Mouse (Mus musculus) heart, embryonic 16.5 days (tissue): ENCODE measurements around the gene Psmd13. TPM values are rescaled to one million over a fixed set of nuclear protein-coding genes. Genes with fewer than 3 reads are reported as not detected.

ENCODE experiments used
- ATAC-seq: fragments of 200-750 bp; cut with Nextera tagmentation; replicated peaks from 2 replicates; pipeline ENCODE4 v1.8.0; 2017; ENCODE audit warnings: moderate number of reproducible peaks; ENCODE audit not compliant: insufficient read depth, low FRiP score; ENCODE audit errors: extremely low read depth
- H3K27ac ChIP-seq: fragments of 300-500 bp; sonication (generic); 2 replicates; pipeline ENCODE4 v1.5.1; 2014; ENCODE audit warnings: mild to moderate bottlenecking, low read length, control low read depth, moderate library complexity
- H3K27me3 ChIP-seq: fragments of 300-500 bp; sonication (generic); 2 replicates; pipeline ENCODE4 v1.6.1; 2014; ENCODE audit warnings: low read length, mixed read lengths; ENCODE audit not compliant: control insufficient read depth, insufficient read depth
- H3K36me3 ChIP-seq: fragments of 300-500 bp; sonication (generic); 2 replicates; pipeline ENCODE4 v1.6.1; 2014; ENCODE audit not compliant: control insufficient read depth, insufficient read depth
- H3K4me1 ChIP-seq: fragments of 300-500 bp; sonication (generic); 2 replicates; pipeline ENCODE4 v1.6.1; 2014; ENCODE audit warnings: low read length, mixed read lengths; ENCODE audit not compliant: control insufficient read depth, insufficient read depth
- H3K4me2 ChIP-seq: fragments of 300-500 bp; sonication (generic); 2 replicates; pipeline ENCODE4 v1.6.1; 2014; ENCODE audit warnings: low read depth, mild to moderate bottlenecking, control low read depth, low read length
- H3K4me3 ChIP-seq: fragments of 300-500 bp; sonication (generic); 2 replicates; pipeline ENCODE4 v1.5.1; 2014; ENCODE audit warnings: mild to moderate bottlenecking, control low read depth, low read length
- H3K9ac ChIP-seq: fragments of 300-500 bp; sonication (generic); 2 replicates; pipeline ENCODE4 v1.6.1; 2014; ENCODE audit warnings: low read length, control low read depth
- H3K9me3 ChIP-seq: fragments of 300-500 bp; sonication (generic); replicated peaks from 2 replicates; pipeline ENCODE4 v1.6.1; 2016; ENCODE audit warnings: low read length; ENCODE audit not compliant: control insufficient read depth
- WGBS: fragments of 180-500 bp; shearing (Covaris S2); extraction: QIAGEN DNeasy Blood & Tissue Kit; methylation state at CpG from one replicate; pipeline ENCODE4 v1.1.7; 2014; 5-methylcytosine and 5-hydroxymethylcytosine counted together
- polyA plus RNA-seq: library from polyadenylated mRNA; unstranded; fragments of >200 nt; fragmentation: Nextera tagmentation; extraction: Ambion mirVana; gene quantifications from 2 replicates; pipeline ENCODE4 v1.2.1, GENCODE M21; 2015

Gene Psmd13
- polyA plus RNA-seq, 1 experiment from 2014 or later = 189 TPM

GRCm38 (mm10) chr7:140844905-140845665, 36.7 kb upstream of the Psmd13 start, which contains the start of gene Scgb1c1:
Scgb1c1 (plus strand) TSS chr7:140845547.
- Histone ChIP-seq H3K9me3 (no peaks in the 10 kb centered on the region), H3K4me1 (peaks cover 9% of the 10 kb centered on the region; the same call in 1 of the 2 replicates), H3K4me3 (no peak within 1 kb of the TSS), H3K36me3 (no peaks in the 10 kb centered on the region), H3K4me2 (no peak within 1 kb of the TSS), H3K27me3 (peaks cover 26% of the 10 kb centered on the region), H3K9ac (no peak within 1 kb of the TSS), H3K27ac (no peak within 1 kb of the TSS)
- 25% methylated on average over 14 of the region's 14 CpGs for WGBS
- peak; percentile 75 for ATAC-seq

- H3K4me1 ChIP-seq = peaks cover 9% of the 10 kb centered on the region; the same call in 1 of the 2 replicates
- no peak overlapping the region for H3K27ac ChIP-seq
- no peak overlapping the region for H3K4me2 ChIP-seq
- ATAC-seq = no peak
- peaks cover 24% of the 10 kb centered on the region for H3K27me3 ChIP-seq
- H3K9me3 ChIP-seq = no peaks in the 10 kb centered on the region
- no peak overlapping the region for H3K9ac ChIP-seq
- H3K4me3 ChIP-seq = no peak overlapping the region
- no peaks in the 10 kb centered on the region for H3K36me3 ChIP-seq
- 60% methylated on average over 4 of the region's 4 CpGs for WGBS
Measured at GRCm38 (mm10) chr7:140845683-140846082, 36.1 kb upstream of the Psmd13 start.

- no peak for ATAC-seq
- Histone ChIP-seq H3K4me3 (no peak overlapping the region), H3K27me3 (peaks cover 16% of the 10 kb centered on the region), H3K4me2 (no peak overlapping the region), H3K36me3 (peaks cover 3% of the 10 kb centered on the region; the same call in 1 of the 2 replicates), H3K9me3 (no peaks in the 10 kb centered on the region), H3K27ac (no peak overlapping the region), H3K4me1 (peaks cover 9% of the 10 kb centered on the region; the same call in 1 of the 2 replicates), H3K9ac (no peak overlapping the region)
- 75% methylated on average over 10 of the region's 10 CpGs for WGBS
Measured at GRCm38 (mm10) chr7:140846676-140847075, 35.1 kb upstream of the Psmd13 start.

- Histone ChIP-seq H3K36me3 (peaks cover 15% of the 10 kb centered on the region), H3K4me2 (no peak within 1 kb of the TSS), H3K4me3 (no peak within 1 kb of the TSS), H3K27me3 (peaks cover 10% of the 10 kb centered on the region; the same call in 1 of the 2 replicates), H3K4me1 (peaks cover 9% of the 10 kb centered on the region; the same call in 1 of the 2 replicates), H3K9me3 (no peaks in the 10 kb centered on the region), H3K9ac (peak within 1 kb of the TSS; percentile 30; the same call in 1 of the 2 replicates), H3K27ac (no peak within 1 kb of the TSS)
- 49% methylated on average over 11 of the region's 11 CpGs for WGBS
- ATAC-seq = peak; percentile 28; the same call in 1 of the 2 replicates
Measured at GRCm38 (mm10) chr7:140847755-140848580, 33.8 kb upstream of the Psmd13 start, which contains the start of gene Odf3. Odf3 (plus strand) TSS chr7:140847805.

GRCm38 (mm10) chr7:140848591-140848990, 33.2 kb upstream of the Psmd13 start:
- Histone ChIP-seq H3K27ac (no peak overlapping the region), H3K4me2 (no peak overlapping the region), H3K27me3 (peaks cover 7% of the 10 kb centered on the region; the same call in 1 of the 2 replicates), H3K36me3 (peaks cover 21% of the 10 kb centered on the region), H3K4me3 (no peak overlapping the region), H3K4me1 (peaks cover 9% of the 10 kb centered on the region; the same call in 1 of the 2 replicates), H3K9me3 (no peaks in the 10 kb centered on the region), H3K9ac (no peak overlapping the region)
- no peak for ATAC-seq
- WGBS = 85% methylated on average over 10 of the region's 10 CpGs

GRCm38 (mm10) chr7:140851916-140852315, 29.9 kb upstream of the Psmd13 start:
- no peak for ATAC-seq
- Histone ChIP-seq H3K4me1 (peaks cover 16% of the 10 kb centered on the region), H3K27me3 (no peaks in the 10 kb centered on the region), H3K9ac (no peak overlapping the region), H3K4me2 (no peak overlapping the region), H3K4me3 (no peak overlapping the region), H3K9me3 (no peaks in the 10 kb centered on the region), H3K36me3 (peaks cover 32% of the 10 kb centered on the region), H3K27ac (no peak overlapping the region)
- WGBS = 90% methylated on average over 4 of the region's 4 CpGs

- H3K4me3 ChIP-seq = no peak overlapping the region
- peaks cover 16% of the 10 kb centered on the region for H3K4me1 ChIP-seq
- H3K9ac ChIP-seq = no peak overlapping the region
- WGBS = 82% methylated on average over 9 of the region's 9 CpGs
- H3K27me3 ChIP-seq = no peaks in the 10 kb centered on the region
- no peak for ATAC-seq
- no peak overlapping the region for H3K27ac ChIP-seq
- peaks cover 32% of the 10 kb centered on the region for H3K36me3 ChIP-seq
- no peaks in the 10 kb centered on the region for H3K9me3 ChIP-seq
- no peak overlapping the region for H3K4me2 ChIP-seq
Measured at GRCm38 (mm10) chr7:140853386-140853785, 28.4 kb upstream of the Psmd13 start.

- Histone ChIP-seq H3K9ac (no peak overlapping the region), H3K4me3 (no peak overlapping the region), H3K4me1 (peaks cover 23% of the 10 kb centered on the region), H3K27me3 (no peaks in the 10 kb centered on the region), H3K36me3 (peaks cover 40% of the 10 kb centered on the region), H3K9me3 (no peaks in the 10 kb centered on the region), H3K4me2 (no peak overlapping the region), H3K27ac (no peak overlapping the region)
- no peak for ATAC-seq
- WGBS = 92% methylated on average over 18 of the region's 18 CpGs
Measured at GRCm38 (mm10) chr7:140854483-140854882, 27.3 kb upstream of the Psmd13 start.
